ENCODE assay signal across 32 mouse cellular contexts in the genomic region with DNA sequence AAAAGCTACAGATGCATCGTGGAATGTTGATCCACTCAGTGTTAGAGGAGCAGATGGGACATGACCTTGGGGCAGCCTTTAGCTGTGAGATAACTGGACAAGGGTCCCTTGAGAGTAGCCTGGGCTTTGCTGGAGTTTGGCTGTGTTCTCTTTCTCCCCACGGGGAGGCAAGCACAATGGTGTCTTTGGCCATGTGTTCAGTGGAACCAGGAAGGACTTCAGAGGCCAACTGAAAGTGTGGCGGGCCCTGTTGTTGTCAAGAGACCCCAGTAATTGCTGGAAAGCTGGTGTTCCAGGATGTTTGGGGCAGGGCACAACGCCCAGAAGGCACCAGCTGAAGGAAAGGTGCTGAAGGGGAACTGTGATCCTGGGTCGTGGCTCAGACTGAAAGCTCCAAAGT. TPM values are rescaled to one million over a fixed set of nuclear protein-coding genes. Genes with fewer than 3 reads are reported as not detected.
DNase-seq lines count a peak whose midpoint lies in the region; ATAC-seq and TF ChIP-seq lines count a peak whose summit lies in the region.
"Had no signal": no experiment of that assay in that cellular context is flagged by ENCODE, and none has a peak within 500 bp of the region (broad histone marks: within the 10 kb centered on the region; RNA-seq: fewer than 3 reads in every experiment).

No protein-coding gene starts in this region.

- H3K36me3 ChIP-seq in embryonic facial prominence, embryonic 14.5 days (ENCODE audit: control insufficient read depth, insufficient read depth, low read length), result no peaks in the 10 kb centered on the region
- H3K36me3 ChIP-seq in embryonic facial prominence, embryonic 10.5 days (replicated peaks), result no peaks in the 10 kb centered on the region
- H3K36me3 ChIP-seq in CH12.LX (replicated peaks in 1 of 2; ENCODE audit: control insufficient read depth in 1 of 2, insufficient read depth in 1 of 2, low read length in 1 of 2), result no peaks in the 10 kb centered on the region
- H3K36me3 ChIP-seq: forebrain, embryonic 10.5 days; heart, embryonic 15.5 days; hindbrain, embryonic 12.5 days; intestine, embryonic 15.5 days; midbrain, embryonic 15.5 days; neural tube, embryonic 13.5 days had no signal

- H3K9me3 ChIP-seq in embryonic facial prominence, embryonic 14.5 days (ENCODE audit: control insufficient read depth, low read length), result no peaks in the 10 kb centered on the region
- H3K9me3 ChIP-seq in embryonic facial prominence, embryonic 10.5 days, result no peaks in the 10 kb centered on the region
- no peaks in the 10 kb centered on the region for H3K9me3 ChIP-seq in CH12.LX (replicated peaks; ENCODE audit: low read length)
- H3K9me3 ChIP-seq: forebrain, embryonic 10.5 days; heart, embryonic 15.5 days; hindbrain, embryonic 12.5 days; intestine, embryonic 15.5 days; midbrain, embryonic 15.5 days; neural tube, embryonic 13.5 days had no signal

- no peak for ATAC-seq in embryonic facial prominence, embryonic 14.5 days (ENCODE audit: low read depth)
- ATAC-seq: activated CD4-positive, CD25-positive, alpha-beta regulatory T cell, adult 4 months; forebrain, postnatal 0 days; intestine, embryonic 15.5 days; midbrain, embryonic 15.5 days had no signal

- DNase-seq in embryonic facial prominence, embryonic 14.5 days (ENCODE audit: low spot score), result peak; percentile 2
- DNase-seq in embryonic facial prominence, embryonic 10.5 days (ENCODE audit: low spot score), result no peak
- DNase-seq in heart, postnatal 10 days, result peak; percentile 6
- no peak for DNase-seq in heart, postnatal 25 days (ENCODE audit: low spot score)
- DNase-seq in CH12.LX (ENCODE audit: extremely low read depth), result peak; percentile 25
- peak; percentile 22 for DNase-seq in brain, embryonic 14.5 days (ENCODE audit: low read depth)
- DNase-seq in urinary bladder, adult 18-20 months (ENCODE audit: low spot score in 2 of 2), result no peak
- DNase-seq: adrenal gland, postnatal 36 days; B cell, adult 2 months; cerebellum, adult 11 months; forebrain, postnatal 0 days; heart, adult 2 months; kidney, adult 8-10 months; kidney, postnatal 14 days; lung, postnatal 4 days; right cerebral cortex, adult 18-20 months; right cerebral cortex, postnatal 4 days; thymus, postnatal 14 days had no signal

- H3K4me3 ChIP-seq in embryonic facial prominence, embryonic 14.5 days (ENCODE audit: low read depth, low read length), result no peak overlapping the region
- no peak overlapping the region for H3K4me3 ChIP-seq in embryonic facial prominence, embryonic 10.5 days
- H3K4me3 ChIP-seq in CH12.LX (replicated peaks in 1 of 3; ENCODE audit: low read depth in 2 of 3, low read length in 2 of 3, poor library complexity in 1 of 3), result no peak overlapping the region
- H3K4me3 ChIP-seq: forebrain, embryonic 10.5 days; heart, adult 2 months; heart, embryonic 15.5 days; hindbrain, embryonic 12.5 days; intestine, embryonic 15.5 days; midbrain, embryonic 15.5 days; neural tube, embryonic 13.5 days had no signal

- 26% methylated on average over 5 of the region's 5 CpGs for WGBS in embryonic facial prominence, embryonic 14.5 days
- WGBS in embryonic facial prominence, embryonic 10.5 days, result 35% methylated on average over 5 of the region's 5 CpGs

- intact Hi-C loops in heart, postnatal 10 days (cut with DNase I), result no loop called here
- intact Hi-C loops in heart, postnatal 25 days (cut with DNase I), result no loop called here

- no peaks in the 10 kb centered on the region for H3K4me1 ChIP-seq in embryonic facial prominence, embryonic 14.5 days (ENCODE audit: control insufficient read depth, insufficient read depth, low read length)
- H3K4me1 ChIP-seq in embryonic facial prominence, embryonic 10.5 days, result peaks cover 3% of the 10 kb centered on the region; the same call in 1 of the 2 replicates
- H3K4me1 ChIP-seq in CH12.LX (ENCODE audit: control insufficient read depth in 1 of 2, insufficient read depth in 2 of 2), result peaks cover 15 to 46% of the 10 kb centered on the region in 2 experiments
- H3K4me1 ChIP-seq: heart, embryonic 15.5 days; intestine, embryonic 15.5 days; midbrain, embryonic 15.5 days; neural tube, embryonic 13.5 days had no signal

- no peak overlapping the region for H3K27ac ChIP-seq in embryonic facial prominence, embryonic 14.5 days (replicated peaks; ENCODE audit: low read depth, low read length)
- no peak overlapping the region for H3K27ac ChIP-seq in embryonic facial prominence, embryonic 10.5 days (replicated peaks)
- no peak overlapping the region for H3K27ac ChIP-seq in CH12.LX (ENCODE audit: insufficient read depth, low read depth)
- H3K27ac ChIP-seq: forebrain, embryonic 10.5 days; heart, adult 2 months; heart, embryonic 15.5 days; hindbrain, embryonic 12.5 days; intestine, embryonic 15.5 days; midbrain, embryonic 15.5 days; neural tube, embryonic 13.5 days had no signal

- H3K27me3 ChIP-seq in embryonic facial prominence, embryonic 14.5 days (replicated peaks; ENCODE audit: control insufficient read depth, insufficient read depth, low read length), result no peaks in the 10 kb centered on the region
- H3K27me3 ChIP-seq in embryonic facial prominence, embryonic 10.5 days (replicated peaks; ENCODE audit: low read depth, poor library complexity, severe bottlenecking), result no peaks in the 10 kb centered on the region
- H3K27me3 ChIP-seq in CH12.LX (replicated peaks), result no peaks in the 10 kb centered on the region
- H3K27me3 ChIP-seq: heart, embryonic 15.5 days; hindbrain, embryonic 12.5 days; intestine, embryonic 15.5 days; midbrain, embryonic 15.5 days; neural tube, embryonic 13.5 days had no signal

- no peak overlapping the region for H3K4me2 ChIP-seq in embryonic facial prominence, embryonic 14.5 days (ENCODE audit: low read depth, low read length)
- peak overlapping the region; percentile 33; the same call in 1 of the 2 replicates for H3K4me2 ChIP-seq in CH12.LX (ENCODE audit: insufficient read depth, low read depth, poor library complexity, severe bottlenecking)
- H3K4me2 ChIP-seq: heart, embryonic 15.5 days; hindbrain, embryonic 12.5 days; intestine, embryonic 15.5 days; midbrain, embryonic 15.5 days; neural tube, embryonic 13.5 days had no signal

- in situ Hi-C loops in CH12.LX (cut with MboI; ENCODE audit: low pct_ligation_motif_present, low pct_unique_long_range_greater_than_20kb, low sequenced_read_pairs), result loop anchor here (10.0 kb wide), 1 partner anchor 56 kb away; no protein-coding TSS in a partner anchor

- TF ChIP-seq EP300 in CH12.LX (IDR thresholded peaks at IDR 0.05; ENCODE audit: low read length), result no peak

- TF ChIP-seq POLR2A in CH12.LX (IDR thresholded peaks at IDR 0.05; ENCODE audit: low read depth, low read length), result peak; percentile 23; the same call in 1 of the 2 replicates
- TF ChIP-seq POLR2A in brain, embryonic 14.5 days (IDR thresholded peaks at IDR 0.05; ENCODE audit: borderline replicate concordance, extremely low read depth, insufficient read depth, insufficient read length, poor library complexity, severe bottlenecking), result no peak

- dilution Hi-C loops in CH12.LX (cut with MboI; ENCODE audit: extremely low pct_ligation_motif_present, extremely low pct_unique_long_range_greater_than_20kb, low sequenced_read_pairs), result no loop called here

- TF ChIP-seq CTCF in CH12.LX (conservative IDR thresholded peaks at IDR 0.05 in 1 of 2, IDR thresholded peaks at IDR 0.05 in 1 of 2; ENCODE audit: low read depth in 2 of 2, low read length in 2 of 2), result no peak
- no peak for TF ChIP-seq CTCF in brain, embryonic 14.5 days (IDR thresholded peaks at IDR 0.05; ENCODE audit: borderline replicate concordance, extremely low read depth, insufficient read depth, insufficient read length)

- TF ChIP-seq RAD21 in CH12.LX (IDR thresholded peaks at IDR 0.05; ENCODE audit: low read depth, low read length), result no peak

- no peak overlapping the region for H3K9ac ChIP-seq in embryonic facial prominence, embryonic 14.5 days (ENCODE audit: low read depth, low read length)
- H3K9ac ChIP-seq in CH12.LX (ENCODE audit: insufficient read depth, low read depth), result 0 out of 2 replicates have a peak overlapping the region, but pooled peaks have one; percentile 1
- H3K9ac ChIP-seq: forebrain, postnatal 0 days; heart, embryonic 15.5 days; hindbrain, embryonic 12.5 days; intestine, embryonic 15.5 days; midbrain, embryonic 15.5 days; neural tube, embryonic 13.5 days had no signal

- no peaks in the 10 kb centered on the region for H3K79me2 ChIP-seq in CH12.LX (replicated peaks; ENCODE audit: control insufficient read depth, extremely low read depth, insufficient read depth, poor library complexity, severe bottlenecking)

TF ChIP-seq in CH12.LX, 34 proteins besides CTCF, POLR2A, EP300 and RAD21:
- TF ChIP-seq ELF1 (IDR thresholded peaks at IDR 0.05; ENCODE audit: low read depth, low read length) (peak; percentile 57; the same call in 1 of the 2 replicates), MAX (IDR thresholded peaks at IDR 0.05; ENCODE audit: low read length) (peak; percentile 52; the same call in 1 of the 2 replicates), MEF2A (IDR thresholded peaks at IDR 0.05; ENCODE audit: borderline replicate concordance, low read depth, low read length) (no peak), CHD1 (IDR thresholded peaks at IDR 0.05; ENCODE audit: low read depth, low read length) (no peak), ZC3H11A (IDR thresholded peaks at IDR 0.05; ENCODE audit: low read depth, low read length) (no peak), MYC (IDR thresholded peaks at IDR 0.05; ENCODE audit: low read depth, low read length) (peak; percentile 48; the same call in 1 of the 2 replicates)

RNA-seq across cellular contexts. Expression of gene Myh2, which starts 1.5 kb away (rescaled TPM):
- 0.71 and 1.4 TPM in 2 replicates for polyA plus RNA-seq in embryonic facial prominence, embryonic 14.5 days (2014; fragmentation: Nextera tagmentation; extraction: Ambion mirVana)
- 0.04 TPM in 1 of 2 replicates, not detected in the other for polyA plus RNA-seq in embryonic facial prominence, embryonic 10.5 days (2016; fragmentation: Nextera tagmentation; extraction: Ambion mirVana)
- not detected for total RNA-seq in heart, postnatal 10 days (2021)
- total RNA-seq in heart, postnatal 25 days (2021), result not detected
- total RNA-seq in CH12.LX (2012; rRNA removed) (0.08 TPM in 2 replicates), CH12.LX (2014; rRNA removed) (0.04 TPM in 1 of 2 replicates, not detected in the other)
- 0.04 TPM in 1 of 2 replicates, not detected in the other for polyA plus RNA-seq in CH12.LX (2012; ENCODE audit: insufficient read length, low read depth)
- 0.08 TPM in 1 of 2 replicates, not detected in the other for polyA plus RNA-seq in brain, embryonic 14.5 days (2012; rRNA removed)
- total RNA-seq: heart, adult 2 months; megakaryocyte-erythroid progenitor cell, adult 5-6 weeks; MEL had no signal
- polyA plus RNA-seq: activated CD4-positive, CD25-positive, alpha-beta regulatory T cell, adult 4 months; forebrain, embryonic 10.5 days; heart, adult 2 months; hindbrain, embryonic 12.5 days; intestine, embryonic 15.5 days; limb, embryonic 11.5 days; liver, adult 2 months; liver, embryonic 16.5 days; lung, embryonic 16.5 days; neural tube, embryonic 13.5 days; stomach, embryonic 14.5 days had no signal

RNA-seq across cellular contexts. Expression of gene Myh1, which starts 30.6 kb away (rescaled TPM):
- 2.4 and 2.8 TPM in 2 replicates for polyA plus RNA-seq in embryonic facial prominence, embryonic 14.5 days (2014; fragmentation: Nextera tagmentation; extraction: Ambion mirVana)
- not detected in 2 replicates for polyA plus RNA-seq in embryonic facial prominence, embryonic 10.5 days (2016; fragmentation: Nextera tagmentation; extraction: Ambion mirVana)
- total RNA-seq in heart, postnatal 10 days (2021), result under 1 TPM in 1 of 2 experiments, not detected in 1; 0.52 TPM
- not detected for total RNA-seq in heart, postnatal 25 days (2021)
- 0.04 TPM in 2 replicates for total RNA-seq in CH12.LX (2012; rRNA removed)
- total RNA-seq in CH12.LX (2014; rRNA removed), result 0.04 TPM in 1 of 2 replicates, not detected in the other
- polyA plus RNA-seq in CH12.LX (2012; ENCODE audit: insufficient read length, low read depth), result 0.04 TPM in 1 of 2 replicates, not detected in the other
- polyA plus RNA-seq in brain, embryonic 14.5 days (2012; rRNA removed), result 0.01 and 0.04 TPM in 2 replicates
- total RNA-seq: heart, adult 2 months; megakaryocyte-erythroid progenitor cell, adult 5-6 weeks; MEL had no signal
- polyA plus RNA-seq: activated CD4-positive, CD25-positive, alpha-beta regulatory T cell, adult 4 months; forebrain, embryonic 10.5 days; heart, adult 2 months; hindbrain, embryonic 12.5 days; intestine, embryonic 15.5 days; liver, adult 2 months; lung, embryonic 16.5 days had no signal

Comparison
In these comparisons a context has a peak if more than half of its experiments do, and no peak if none do; other contexts are left out.
1. DNase-seq: peak in embryonic facial prominence, embryonic 14.5 days (single experiment), heart, postnatal 10 days (2 of 2), CH12.LX (single experiment) and brain, embryonic 14.5 days (single experiment); none in embryonic facial prominence, embryonic 10.5 days (single experiment), heart, postnatal 25 days (single experiment) and urinary bladder, adult 18-20 months (0 of 2).